Mouse (Mus musculus): Measurements from ENCODE around the gene Cyp2b13. TPM values are rescaled to one million over a fixed set of nuclear protein-coding genes. Genes with fewer than 3 reads are reported as not detected.
"Not testable (repeated sequence)": the region's sequence is repeated elsewhere in the genome, so short reads cannot be mapped to it uniquely, and the experiment has no call there.

Gene Cyp2b13
- polyA plus RNA-seq (2015; fragmentation: Nextera tagmentation; extraction: Ambion mirVana) = not detected in 2 replicates

- not testable (repeated sequence) for H3K9ac ChIP-seq (replicated peaks); H3K27ac ChIP-seq (replicated peaks); ATAC-seq (ENCODE audit: low FRiP score); H3K27me3 ChIP-seq (replicated peaks); H3K36me3 ChIP-seq; H3K9me3 ChIP-seq (replicated peaks); H3K4me2 ChIP-seq; H3K4me3 ChIP-seq (replicated peaks); H3K4me1 ChIP-seq
- WGBS = 89% methylated on average over 2 of the region's 2 CpGs
Observed at GRCm38 (mm10) chr7:26061197-26061596, at the start of gene Cyp2b13. Gene Cyp2b13 (plus strand): TSS chr7:26061497.

GRCm38 (mm10) chr7:26019814-26020332 lies 41.4 kb upstream of the Cyp2b13 start:
- not testable (repeated sequence) for H3K27ac ChIP-seq (replicated peaks); H3K4me2 ChIP-seq; H3K4me3 ChIP-seq (replicated peaks); H3K27me3 ChIP-seq (replicated peaks); H3K36me3 ChIP-seq; ATAC-seq (ENCODE audit: low FRiP score); H3K4me1 ChIP-seq; H3K9ac ChIP-seq (replicated peaks); H3K9me3 ChIP-seq (replicated peaks)
- WGBS = 100% methylated on average over 1 of the region's 3 CpGs

GRCm38 (mm10) chr7:26054885-26055630 lies 6.2 kb upstream of the Cyp2b13 start:
- not testable (repeated sequence) for H3K27ac ChIP-seq (replicated peaks); H3K4me3 ChIP-seq (replicated peaks); H3K9me3 ChIP-seq (replicated peaks); H3K9ac ChIP-seq (replicated peaks); H3K27me3 ChIP-seq (replicated peaks); H3K36me3 ChIP-seq; ATAC-seq (ENCODE audit: low FRiP score); H3K4me1 ChIP-seq; H3K4me2 ChIP-seq
- 84% methylated on average over 4 of the region's 4 CpGs for WGBS

GRCm38 (mm10) chr7:26071677-26072076 lies 10.4 kb downstream of the Cyp2b13 start:
- WGBS = 60% methylated on average over 29 of the region's 29 CpGs
- not testable (repeated sequence) for H3K36me3 ChIP-seq; H3K4me1 ChIP-seq; H3K4me2 ChIP-seq; H3K27ac ChIP-seq (replicated peaks); H3K27me3 ChIP-seq (replicated peaks); ATAC-seq (ENCODE audit: low FRiP score); H3K9ac ChIP-seq (replicated peaks); H3K4me3 ChIP-seq (replicated peaks); H3K9me3 ChIP-seq (replicated peaks)

GRCm38 (mm10) chr7:26082595-26082994 lies 21.3 kb downstream of the Cyp2b13 start:
- Histone ChIP-seq H3K4me1 (no peaks in the 10 kb centered on the region), H3K4me2 (no peak overlapping the region), H3K9ac (replicated peaks) (no peak overlapping the region), H3K4me3 (replicated peaks) (no peak overlapping the region), H3K27me3 (replicated peaks) (no peaks in the 10 kb centered on the region), H3K27ac (replicated peaks) (no peak overlapping the region), H3K36me3 (no peaks in the 10 kb centered on the region), H3K9me3 (replicated peaks) (peaks cover 8% of the 10 kb centered on the region; the same call in 1 of the 2 replicates)
- no peak for ATAC-seq (ENCODE audit: low FRiP score)
- 70% methylated on average over 2 of the region's 2 CpGs for WGBS

- no peak for ATAC-seq (ENCODE audit: low FRiP score)
- H3K4me3 ChIP-seq (replicated peaks) = no peak overlapping the region
- H3K4me2 ChIP-seq = no peak overlapping the region
- 93% methylated on average over 1 of the region's 1 CpGs for WGBS
- H3K9ac ChIP-seq (replicated peaks) = no peak overlapping the region
- no peaks in the 10 kb centered on the region for H3K4me1 ChIP-seq
- H3K36me3 ChIP-seq = no peaks in the 10 kb centered on the region
- H3K27me3 ChIP-seq (replicated peaks) = no peaks in the 10 kb centered on the region
- H3K27ac ChIP-seq (replicated peaks) = no peak overlapping the region
- peaks cover 6% of the 10 kb centered on the region; the same call in 1 of the 2 replicates for H3K9me3 ChIP-seq (replicated peaks)
Observed at GRCm38 (mm10) chr7:26087391-26087790, 26.1 kb downstream of the Cyp2b13 start.

- not testable (repeated sequence) for H3K9me3 ChIP-seq (replicated peaks); H3K27ac ChIP-seq (replicated peaks); H3K9ac ChIP-seq (replicated peaks); H3K4me3 ChIP-seq (replicated peaks); H3K36me3 ChIP-seq; H3K27me3 ChIP-seq (replicated peaks); H3K4me1 ChIP-seq; H3K4me2 ChIP-seq; ATAC-seq (ENCODE audit: low FRiP score)
Observed at GRCm38 (mm10) chr7:26088578-26088977, 27.3 kb downstream of the Cyp2b13 start.

- not testable (repeated sequence) for H3K36me3 ChIP-seq; H3K4me2 ChIP-seq; H3K9me3 ChIP-seq (replicated peaks); H3K9ac ChIP-seq (replicated peaks); ATAC-seq (ENCODE audit: low FRiP score); H3K27ac ChIP-seq (replicated peaks); H3K4me3 ChIP-seq (replicated peaks); H3K27me3 ChIP-seq (replicated peaks); H3K4me1 ChIP-seq
- WGBS = no CpG with 5 or more reads among the region's 2 CpGs
Observed at GRCm38 (mm10) chr7:26139623-26140022, 78.3 kb downstream of the Cyp2b13 start.

- not testable (repeated sequence) for H3K4me2 ChIP-seq; H3K9me3 ChIP-seq (replicated peaks); H3K9ac ChIP-seq (replicated peaks); H3K4me3 ChIP-seq (replicated peaks); H3K27ac ChIP-seq (replicated peaks); ATAC-seq (ENCODE audit: low FRiP score); H3K4me1 ChIP-seq; H3K27me3 ChIP-seq (replicated peaks); H3K36me3 ChIP-seq
- 75% methylated on average over 1 of the region's 3 CpGs for WGBS
Observed at GRCm38 (mm10) chr7:26143657-26144056, 82.4 kb downstream of the Cyp2b13 start.

Other genes with a start within 250 kb of the Cyp2b13 start
- gene Cyp2s1, start 244.6 kb upstream of the Cyp2b13 start, polyA plus RNA-seq (2015; fragmentation: Nextera tagmentation; extraction: Ambion mirVana) = 2.8 and 6.1 TPM in 2 replicates
- gene Cyp2b10, start 163.9 kb upstream of the Cyp2b13 start, polyA plus RNA-seq (2015; fragmentation: Nextera tagmentation; extraction: Ambion mirVana) = not detected in 2 replicates
- gene Cyp2b9, start 111.9 kb downstream of the Cyp2b13 start, polyA plus RNA-seq (2015; fragmentation: Nextera tagmentation; extraction: Ambion mirVana) = not detected in 2 replicates
- gene Vmn1r184, start 198.8 kb downstream of the Cyp2b13 start, polyA plus RNA-seq (2015; fragmentation: Nextera tagmentation; extraction: Ambion mirVana) = not detected in 2 replicates
- gene Cyp2a4, start 245.7 kb downstream of the Cyp2b13 start, polyA plus RNA-seq (2015; fragmentation: Nextera tagmentation; extraction: Ambion mirVana) = not detected in 2 replicates